Mouse (Mus musculus) forebrain, embryonic 16.5 days (tissue): ENCODE results near the gene Runx1. TPM values are rescaled to one million over a fixed set of nuclear protein-coding genes. Genes with fewer than 3 reads are reported as not detected.

ENCODE experiments used
- ATAC-seq: fragments of 200-750 bp; cut with Nextera tagmentation; 2 replicates; pipeline ENCODE4 v1.8.0; 2017; ENCODE audit warnings: mild to moderate bottlenecking, moderate library complexity
- H3K27ac ChIP-seq: fragments of 300-500 bp; sonication (generic); 2 replicates; pipeline ENCODE4 v1.5.1; 2014; ENCODE audit warnings: low read length, control low read depth
- H3K27me3 ChIP-seq: fragments of 300-500 bp; sonication (generic); replicated peaks from 2 replicates; pipeline ENCODE4 v1.6.1; 2014; ENCODE audit warnings: low read length; ENCODE audit not compliant: control insufficient read depth, insufficient read depth
- H3K36me3 ChIP-seq: fragments of 300-500 bp; sonication (generic); 2 replicates; pipeline ENCODE4 v1.6.1; 2014; ENCODE audit not compliant: control insufficient read depth, insufficient read depth
- H3K4me1 ChIP-seq: fragments of 300-500 bp; sonication (generic); replicated peaks from 2 replicates; pipeline ENCODE4 v1.6.1; 2014; ENCODE audit warnings: low read length; ENCODE audit not compliant: control insufficient read depth, insufficient read depth
- H3K4me2 ChIP-seq: fragments of 300-500 bp; sonication (generic); 2 replicates; pipeline ENCODE4 v1.6.1; 2014; ENCODE audit warnings: mild to moderate bottlenecking, low read length, control low read depth
- H3K4me3 ChIP-seq: fragments of 300-500 bp; sonication (generic); replicated peaks from 2 replicates; pipeline ENCODE4 v1.5.1; 2014; ENCODE audit warnings: mild to moderate bottlenecking, low read length, control low read depth
- H3K9ac ChIP-seq: fragments of 300-500 bp; sonication (generic); replicated peaks from 2 replicates; pipeline ENCODE4 v1.6.1; 2014; ENCODE audit warnings: low read depth, low read length, control low read depth
- H3K9me3 ChIP-seq: fragments of 300-500 bp; sonication (generic); 2 replicates; pipeline ENCODE4 v1.6.1; 2016; ENCODE audit warnings: low read length; ENCODE audit not compliant: control insufficient read depth
- WGBS: fragments of 180-500 bp; shearing (Covaris S2); extraction: QIAGEN DNeasy Blood & Tissue Kit; methylation state at CpG from one replicate; pipeline ENCODE4 v1.1.7; 2014; 5-methylcytosine and 5-hydroxymethylcytosine counted together
- polyA plus RNA-seq: library from polyadenylated mRNA; unstranded; fragments of >200 nt; fragmentation: Nextera tagmentation; extraction: Ambion mirVana; gene quantifications from 2 replicates; pipeline ENCODE4 v1.2.1, GENCODE M21; 2015

The Runx1 gene
- polyA plus RNA-seq, 1 experiment from 2014 or later: 0.48 TPM

GRCm38 (mm10) chr16:92645423-92646115 lies 180.4 kb downstream of the Runx1 start:
- ATAC-seq: no peak
- no peaks in the 10 kb centered on the region for H3K9me3 ChIP-seq
- H3K9ac ChIP-seq: no peak overlapping the region
- WGBS: 56% methylated on average over 22 of the region's 22 CpGs
- no peaks in the 10 kb centered on the region for H3K36me3 ChIP-seq
- H3K4me1 ChIP-seq: no peaks in the 10 kb centered on the region
- no peak overlapping the region for H3K27ac ChIP-seq
- H3K4me3 ChIP-seq: no peak overlapping the region
- no peak overlapping the region for H3K4me2 ChIP-seq
- no peaks in the 10 kb centered on the region; the same call in 1 of the 2 replicates for H3K27me3 ChIP-seq

DNA sequence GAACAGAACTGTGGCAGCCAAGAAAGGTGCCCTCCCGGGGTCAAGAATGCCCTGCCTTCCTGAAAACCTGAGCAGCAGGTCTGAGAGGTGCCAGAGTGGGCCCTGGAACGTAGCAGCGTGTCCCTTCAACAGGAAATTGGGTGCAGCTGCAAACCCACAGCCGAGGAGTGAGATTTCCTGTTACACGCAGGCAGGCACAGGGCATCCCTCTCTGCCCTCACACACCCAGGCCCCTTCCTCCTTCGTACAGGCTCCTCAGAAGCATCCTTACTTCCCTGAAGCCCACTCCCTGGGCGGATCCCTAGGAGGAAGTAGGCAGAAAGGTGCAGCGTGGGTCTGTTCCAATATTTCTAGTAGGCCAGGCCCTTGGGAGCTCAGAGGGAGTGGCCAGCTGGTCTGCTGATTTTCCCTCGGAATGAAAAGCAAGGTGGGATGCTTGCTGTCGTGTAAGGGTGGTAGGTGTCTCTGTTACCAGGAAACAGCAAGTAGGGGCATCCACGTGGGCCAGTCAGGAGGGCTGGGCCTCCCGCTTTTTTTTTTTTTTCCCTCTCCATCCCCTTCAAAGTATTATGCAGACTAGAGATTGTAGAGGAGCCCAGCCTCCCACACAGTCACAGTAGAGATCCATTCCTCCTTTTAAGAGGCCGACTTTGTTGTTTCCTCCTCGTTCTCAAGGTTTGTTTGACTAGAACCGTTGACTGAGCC lies 181.1 kb downstream of the Runx1 start:
- H3K4me3 ChIP-seq: no peak overlapping the region
- 77% methylated on average over 15 of the region's 15 CpGs for WGBS
- no peaks in the 10 kb centered on the region for H3K9me3 ChIP-seq
- no peak overlapping the region for H3K4me2 ChIP-seq
- H3K9ac ChIP-seq: no peak overlapping the region
- ATAC-seq: no peak
- no peaks in the 10 kb centered on the region for H3K36me3 ChIP-seq
- no peaks in the 10 kb centered on the region; the same call in 1 of the 2 replicates for H3K27me3 ChIP-seq
- H3K4me1 ChIP-seq: no peaks in the 10 kb centered on the region
- H3K27ac ChIP-seq: no peak overlapping the region

- ATAC-seq: no peak
- Histone ChIP-seq H3K9me3 (no peaks in the 10 kb centered on the region), H3K36me3 (no peaks in the 10 kb centered on the region), H3K4me2 (no peak overlapping the region), H3K9ac (no peak overlapping the region), H3K4me1 (no peaks in the 10 kb centered on the region), H3K4me3 (no peak overlapping the region), H3K27ac (no peak overlapping the region), H3K27me3 (no peaks in the 10 kb centered on the region; the same call in 1 of the 2 replicates)
- WGBS: 79% methylated on average over 10 of the region's 10 CpGs
These were observed 181.6 kb downstream of the Runx1 start for GRCm38 (mm10) chr16:92644315-92644714.

- no peak for ATAC-seq
- H3K27me3 ChIP-seq: no peaks in the 10 kb centered on the region; the same call in 1 of the 2 replicates
- H3K27ac ChIP-seq: no peak overlapping the region
- no peaks in the 10 kb centered on the region for H3K36me3 ChIP-seq
- no peaks in the 10 kb centered on the region for H3K9me3 ChIP-seq
- H3K4me2 ChIP-seq: no peak overlapping the region
- no peak overlapping the region for H3K4me3 ChIP-seq
- no peaks in the 10 kb centered on the region for H3K4me1 ChIP-seq
- WGBS: 85% methylated on average over 8 of the region's 8 CpGs
- H3K9ac ChIP-seq: no peak overlapping the region
These were observed 183.7 kb downstream of the Runx1 start for GRCm38 (mm10) chr16:92642283-92642682.

DNA sequence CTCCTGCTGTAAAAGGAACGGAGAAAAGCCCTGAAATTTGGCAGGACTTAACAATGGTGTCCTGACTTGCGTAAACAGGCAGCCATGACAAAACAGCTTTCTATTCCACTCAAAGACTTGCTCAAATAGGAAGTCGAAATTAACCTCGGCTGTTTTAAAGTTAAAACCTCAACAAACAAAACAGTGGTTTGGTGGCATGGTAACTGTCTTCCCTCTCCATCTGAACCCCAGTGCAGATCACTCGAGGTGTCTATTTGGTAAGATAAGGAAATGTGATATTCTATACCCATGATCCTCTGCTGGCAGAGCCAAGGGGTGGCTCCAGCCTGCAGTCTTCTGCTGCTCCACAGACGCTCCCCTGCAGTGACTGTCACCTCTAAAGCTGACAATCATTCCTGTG lies 184.9 kb downstream of the Runx1 start:
- H3K27ac ChIP-seq: no peak overlapping the region
- H3K4me1 ChIP-seq: no peaks in the 10 kb centered on the region
- no peak for ATAC-seq
- 69% methylated on average over 6 of the region's 6 CpGs for WGBS
- H3K27me3 ChIP-seq: no peaks in the 10 kb centered on the region; the same call in 1 of the 2 replicates
- H3K4me3 ChIP-seq: no peak overlapping the region
- H3K9ac ChIP-seq: no peak overlapping the region
- no peaks in the 10 kb centered on the region for H3K9me3 ChIP-seq
- no peak overlapping the region for H3K4me2 ChIP-seq
- no peaks in the 10 kb centered on the region for H3K36me3 ChIP-seq

DNA sequence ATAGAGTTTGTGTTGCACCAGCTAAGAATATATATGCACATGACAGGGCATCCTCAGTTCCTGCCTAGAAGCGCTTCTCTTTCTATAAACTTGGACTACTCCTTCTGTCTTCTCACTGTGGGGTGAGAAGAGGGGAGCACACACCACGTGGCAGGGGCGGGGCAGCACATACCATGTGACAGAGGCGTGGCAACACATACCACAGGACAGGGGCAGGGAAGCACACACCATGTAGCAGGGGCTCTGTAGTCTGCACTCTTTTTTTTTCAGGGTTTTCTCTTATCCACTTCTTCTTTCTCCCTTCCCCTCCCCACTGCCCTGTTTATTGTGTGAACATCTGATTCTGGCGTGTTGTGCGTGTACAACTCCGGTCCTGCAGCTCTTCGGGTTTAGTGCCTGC lies 186.9 kb downstream of the Runx1 start:
- H3K9ac ChIP-seq: no peak overlapping the region
- no peaks in the 10 kb centered on the region for H3K27me3 ChIP-seq
- no peak overlapping the region for H3K27ac ChIP-seq
- no peak overlapping the region for H3K4me3 ChIP-seq
- H3K36me3 ChIP-seq: no peaks in the 10 kb centered on the region
- no peaks in the 10 kb centered on the region for H3K4me1 ChIP-seq
- ATAC-seq: no peak
- no peak overlapping the region for H3K4me2 ChIP-seq
- 82% methylated on average over 8 of the region's 8 CpGs for WGBS
- H3K9me3 ChIP-seq: no peaks in the 10 kb centered on the region

GRCm38 (mm10) chr16:92637033-92637432 lies 188.9 kb downstream of the Runx1 start:
- Histone ChIP-seq H3K9ac (no peak overlapping the region), H3K36me3 (no peaks in the 10 kb centered on the region), H3K9me3 (no peaks in the 10 kb centered on the region), H3K4me3 (no peak overlapping the region), H3K4me2 (no peak overlapping the region), H3K27ac (no peak overlapping the region), H3K4me1 (0 out of 2 replicates have a peak, but pooled peaks cover under 1% of the 10 kb centered on the region), H3K27me3 (no peaks in the 10 kb centered on the region)
- WGBS: 69% methylated on average over 5 of the region's 5 CpGs
- no peak for ATAC-seq

GRCm38 (mm10) chr16:92632115-92632763 lies 193.7 kb downstream of the Runx1 start:
- no peaks in the 10 kb centered on the region for H3K9me3 ChIP-seq
- H3K4me1 ChIP-seq: peaks cover 6% of the 10 kb centered on the region; the same call in 1 of the 2 replicates
- H3K4me2 ChIP-seq: no peak overlapping the region
- no peaks in the 10 kb centered on the region for H3K27me3 ChIP-seq
- no peak overlapping the region for H3K9ac ChIP-seq
- no peak for ATAC-seq
- no peak overlapping the region for H3K27ac ChIP-seq
- WGBS: 20% methylated on average over 11 of the region's 11 CpGs
- no peak overlapping the region for H3K4me3 ChIP-seq
- H3K36me3 ChIP-seq: no peaks in the 10 kb centered on the region

- H3K9ac ChIP-seq: no peak overlapping the region
- H3K4me2 ChIP-seq: no peak overlapping the region
- no peaks in the 10 kb centered on the region for H3K36me3 ChIP-seq
- H3K27me3 ChIP-seq: no peaks in the 10 kb centered on the region
- no peak overlapping the region for H3K4me3 ChIP-seq
- no peaks in the 10 kb centered on the region for H3K9me3 ChIP-seq
- no peak overlapping the region for H3K27ac ChIP-seq
- no peak for ATAC-seq
- WGBS: 24% methylated on average over 6 of the region's 6 CpGs
- peaks cover 6% of the 10 kb centered on the region; the same call in 1 of the 2 replicates for H3K4me1 ChIP-seq
These were observed 194.3 kb downstream of the Runx1 start for GRCm38 (mm10) chr16:92631637-92632036.
